Mouse (Mus musculus) thymus, postnatal 25 days (tissue): ENCODE data around the gene Defb26.

Experiments
- DNase-seq: peaks from one replicate; pipeline ENCODE4 v3.0.0; 2022

Gene Defb26

GRCm38 (mm10) chr2:152511592-152511991, at the start of gene Defb26:
TSS of gene Defb26 (minus strand) at chr2:152511692.
- no peak for DNase-seq

GRCm38 (mm10) chr2:152556655-152557054, 45.2 kb upstream of the Defb26 start:
- DNase-seq = no peak

- peak; percentile 22 for DNase-seq
Measured at GRCm38 (mm10) chr2:152553774-152554423, 42.4 kb upstream of the Defb26 start.

- no peak for DNase-seq
Measured at GRCm38 (mm10) chr2:152548124-152548523, 36.6 kb upstream of the Defb26 start.

- DNase-seq = no peak
Measured at GRCm38 (mm10) chr2:152544691-152545090, 33.2 kb upstream of the Defb26 start.

GRCm38 (mm10) chr2:152543478-152543877, 32.0 kb upstream of the Defb26 start:
- no peak for DNase-seq

GRCm38 (mm10) chr2:152542897-152543296, 31.4 kb upstream of the Defb26 start:
- DNase-seq = no peak

GRCm38 (mm10) chr2:152541979-152542378, 30.5 kb upstream of the Defb26 start:
- no peak for DNase-seq

- DNase-seq = no peak
Measured at GRCm38 (mm10) chr2:152539944-152540710, 28.6 kb upstream of the Defb26 start, which contains the start of gene Defb29. TSS of gene Defb29 (minus strand) at chr2:152540098.

GRCm38 (mm10) chr2:152517981-152518380, 6.5 kb upstream of the Defb26 start, which contains the start of gene Defb28:
TSS of gene Defb28 (plus strand) at chr2:152518255.
- no peak for DNase-seq

- DNase-seq = no peak
Measured at GRCm38 (mm10) chr2:152516084-152516483, 4.6 kb upstream of the Defb26 start.

- DNase-seq = no peak
Measured at GRCm38 (mm10) chr2:152503950-152504349, 7.5 kb downstream of the Defb26 start.

- no peak for DNase-seq
Measured at GRCm38 (mm10) chr2:152500863-152501229, 10.6 kb downstream of the Defb26 start.

- DNase-seq = no peak
Measured at GRCm38 (mm10) chr2:152500204-152500862, 11.2 kb downstream of the Defb26 start.

GRCm38 (mm10) chr2:152498020-152498419, 13.5 kb downstream of the Defb26 start:
- no peak for DNase-seq

- DNase-seq = no peak
Measured at GRCm38 (mm10) chr2:152493151-152493550, 18.3 kb downstream of the Defb26 start.

- DNase-seq = no peak
Measured at GRCm38 (mm10) chr2:152490038-152490437, 21.5 kb downstream of the Defb26 start, which contains the start of gene Defb22. TSS of gene Defb22 (minus strand) at chr2:152490138.

- DNase-seq = no peak
Measured at GRCm38 (mm10) chr2:152487024-152487423, 24.5 kb downstream of the Defb26 start.

GRCm38 (mm10) chr2:152481726-152482125, 29.8 kb downstream of the Defb26 start:
- DNase-seq = no peak

- DNase-seq = no peak
Measured at GRCm38 (mm10) chr2:152480881-152481280, 30.6 kb downstream of the Defb26 start.

- DNase-seq = no peak
Measured at GRCm38 (mm10) chr2:152476763-152477162, 34.7 kb downstream of the Defb26 start, which contains the start of gene Defb20. TSS of gene Defb20 (plus strand) at chr2:152477063.

- DNase-seq = no peak
Measured at GRCm38 (mm10) chr2:152472434-152472833, 39.1 kb downstream of the Defb26 start.

GRCm38 (mm10) chr2:152470973-152471372, 40.5 kb downstream of the Defb26 start:
- DNase-seq = peak; percentile 11
